Mouse (Mus musculus) megakaryocyte, embryonic 14.5 days (primary cell): ENCODE measurements around the gene Tenm3.

Experiments
- FLI1 ChIP-seq: IDR thresholded peaks from 2 replicates; pipeline ENCODE4 v1.6.1; 2012; ENCODE audit warnings: low read length, inconsistent platforms, mixed read lengths
- GATA1 ChIP-seq: IDR thresholded peaks from 3 replicates; pipeline ENCODE4 v1.6.1; 2012; ENCODE audit warnings: mixed read lengths, low read length, inconsistent platforms, borderline replicate concordance

DNA sequence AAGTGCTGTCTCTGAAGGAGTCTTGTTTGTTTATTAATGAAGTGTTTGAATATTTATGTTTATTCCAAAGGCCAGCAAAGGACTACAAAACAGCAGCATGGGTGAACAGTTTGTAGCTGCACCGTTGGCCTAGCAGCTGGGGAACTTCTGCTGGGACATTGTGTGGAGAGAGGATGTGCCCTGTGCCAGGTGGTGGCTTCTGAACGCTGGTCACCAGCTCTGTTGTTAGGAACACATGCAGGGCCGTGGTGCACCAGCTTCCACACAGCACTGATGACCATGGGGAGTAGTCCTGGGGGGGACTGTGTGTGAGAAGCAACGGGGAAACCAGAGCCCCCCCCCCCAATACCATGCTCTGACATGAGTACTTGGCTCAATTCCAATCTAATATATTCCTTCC, 329.5 kb downstream of the Tenm3 start:
- TF ChIP-seq GATA1 (no peak), FLI1 (no peak)
